Mouse (Mus musculus) forebrain, embryonic 15.5 days (tissue): ENCODE measurements at regions not wholly inside any gene's neighbourhood (a gene's known extent, or its start where the extent isn't known, plus 50 kb on each side); places are given as distances from the start of the nearest gene placed in this dataset.

Source experiments
- ATAC-seq: fragments of 200-750 bp; cut with Nextera tagmentation; replicated peaks from 2 replicates; pipeline ENCODE4 v1.8.0; 2017; ENCODE audit warnings: mild to moderate bottlenecking, moderate TSS enrichment, moderate library complexity
- H3K27ac ChIP-seq: fragments of 300-500 bp; sonication (generic); replicated peaks from 2 replicates; pipeline ENCODE4 v1.5.1; 2015; ENCODE audit warnings: mild to moderate bottlenecking, inconsistent platforms
- H3K27me3 ChIP-seq: fragments of 300-500 bp; sonication (generic); 2 replicates; pipeline ENCODE4 v1.6.1; 2015; ENCODE audit warnings: inconsistent platforms
- H3K36me3 ChIP-seq: fragments of 300-500 bp; sonication (generic); 2 replicates; pipeline ENCODE4 v1.6.1; 2015; ENCODE audit warnings: mild to moderate bottlenecking, inconsistent platforms
- H3K4me1 ChIP-seq: fragments of 300-500 bp; sonication (generic); 2 replicates; pipeline ENCODE4 v1.6.1; 2015; ENCODE audit warnings: inconsistent platforms
- H3K4me2 ChIP-seq: fragments of 300-500 bp; sonication (generic); replicated peaks from 2 replicates; pipeline ENCODE4 v1.6.1; 2015; ENCODE audit warnings: mild to moderate bottlenecking, inconsistent platforms
- H3K4me3 ChIP-seq: fragments of 300-500 bp; sonication (generic); 2 replicates; pipeline ENCODE4 v1.5.1; 2015; ENCODE audit warnings: mild to moderate bottlenecking, inconsistent platforms
- H3K9ac ChIP-seq: fragments of 300-500 bp; sonication (generic); replicated peaks from 2 replicates; pipeline ENCODE4 v1.6.1; 2015; ENCODE audit warnings: mild to moderate bottlenecking, inconsistent platforms
- H3K9me3 ChIP-seq: fragments of 300-500 bp; sonication (generic); 2 replicates; pipeline ENCODE4 v1.6.1; 2016; ENCODE audit warnings: inconsistent platforms
- WGBS: fragments of 180-500 bp; shearing (Covaris S2); methylation state at CpG from one replicate; pipeline ENCODE4 v1.1.7; 2015; ENCODE audit warnings: mixed read lengths; 5-methylcytosine and 5-hydroxymethylcytosine counted together

DNA sequence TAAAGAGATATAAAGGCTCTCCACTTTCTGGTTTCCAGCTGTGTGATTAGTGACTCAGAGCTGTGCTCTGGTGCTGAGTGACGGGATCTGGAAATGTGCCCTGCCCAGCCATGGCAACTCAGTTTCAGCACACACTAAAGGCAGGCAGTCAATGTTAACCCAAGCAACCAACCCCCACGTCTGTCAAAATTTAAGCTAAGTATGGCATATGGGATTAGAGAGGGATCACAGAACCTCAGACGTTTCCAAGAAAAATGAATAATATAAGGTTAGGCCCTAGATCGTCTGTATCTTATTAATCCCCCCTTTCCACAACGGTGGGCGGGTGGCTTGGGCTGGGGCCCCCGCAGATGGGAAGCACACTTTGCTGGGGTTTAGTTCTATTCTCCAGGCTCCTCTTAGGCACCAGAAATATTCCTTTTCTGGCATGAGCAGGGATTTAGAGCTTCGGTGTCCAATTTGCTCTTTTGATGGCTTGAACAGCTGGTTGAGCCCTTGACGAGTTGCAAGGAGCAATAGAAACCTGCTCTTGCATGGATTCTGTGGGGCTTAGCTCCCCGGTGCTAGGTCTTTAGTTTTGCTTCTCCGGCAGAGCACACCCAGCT lies 311.2 kb downstream of the Pten start:
- no peaks in the 10 kb centered on the region for H3K27me3 ChIP-seq
- 73% methylated on average over 11 of the region's 11 CpGs for WGBS
- H3K27ac ChIP-seq: no peak overlapping the region
- H3K9me3 ChIP-seq: no peaks in the 10 kb centered on the region
- H3K4me3 ChIP-seq: no peak overlapping the region
- ATAC-seq: no peak
- peaks cover 2% of the 10 kb centered on the region; the same call in 1 of the 2 replicates for H3K4me1 ChIP-seq
- no peak overlapping the region for H3K4me2 ChIP-seq
- no peaks in the 10 kb centered on the region for H3K36me3 ChIP-seq
- no peak overlapping the region for H3K9ac ChIP-seq

DNA sequence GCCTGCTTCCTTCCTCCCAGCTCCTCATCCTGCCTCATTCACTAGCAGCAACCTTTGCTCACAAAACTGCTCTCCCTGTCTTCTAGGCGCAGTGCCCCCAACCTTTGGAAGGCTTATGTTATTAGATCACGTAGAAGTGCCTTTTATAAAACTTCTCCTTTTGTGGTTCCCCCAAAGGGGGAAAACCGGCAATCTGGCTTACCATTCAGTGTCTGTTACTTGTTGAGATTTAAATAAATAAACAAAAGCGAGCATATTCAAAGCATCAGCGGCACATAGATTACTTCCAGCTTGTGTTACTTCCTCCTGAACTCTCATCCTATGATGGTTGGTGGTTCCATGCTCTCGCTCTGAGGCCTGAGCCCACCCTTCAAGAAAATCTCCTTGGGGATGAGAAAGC lies 312.5 kb downstream of the Pten start:
- no peak for ATAC-seq
- H3K9ac ChIP-seq: no peak overlapping the region
- H3K27ac ChIP-seq: no peak overlapping the region
- H3K36me3 ChIP-seq: no peaks in the 10 kb centered on the region
- H3K9me3 ChIP-seq: no peaks in the 10 kb centered on the region
- H3K4me2 ChIP-seq: no peak overlapping the region
- 68% methylated on average over 6 of the region's 6 CpGs for WGBS
- H3K4me3 ChIP-seq: no peak overlapping the region
- peaks cover 2% of the 10 kb centered on the region; the same call in 1 of the 2 replicates for H3K4me1 ChIP-seq
- H3K27me3 ChIP-seq: no peaks in the 10 kb centered on the region

DNA sequence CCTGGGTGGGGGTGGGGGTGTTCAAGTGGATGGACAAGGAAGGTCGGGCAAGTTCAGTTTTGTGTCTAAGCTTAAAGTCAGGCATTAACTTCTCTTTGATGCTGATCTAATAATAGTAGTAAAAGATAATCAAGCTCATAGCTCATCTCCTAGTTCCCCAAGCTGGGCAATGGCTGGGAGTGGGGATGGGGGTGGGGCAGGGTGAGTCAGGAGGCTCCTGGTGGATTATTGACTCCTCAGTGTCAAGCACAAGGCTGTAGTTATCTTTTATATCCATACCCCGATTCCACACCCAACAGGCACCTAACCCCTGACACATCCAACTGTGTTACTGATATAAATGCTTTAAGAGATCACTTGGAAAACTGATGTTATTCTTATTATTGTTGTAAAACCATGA lies 315.0 kb downstream of the Pten start:
- H3K9me3 ChIP-seq: no peaks in the 10 kb centered on the region
- no peak overlapping the region for H3K4me2 ChIP-seq
- H3K27me3 ChIP-seq: no peaks in the 10 kb centered on the region
- no peak overlapping the region for H3K27ac ChIP-seq
- ATAC-seq: no peak
- no peak overlapping the region for H3K9ac ChIP-seq
- no peak overlapping the region for H3K4me3 ChIP-seq
- WGBS: 93% methylated on average over 2 of the region's 2 CpGs
- no peaks in the 10 kb centered on the region for H3K4me1 ChIP-seq
- H3K36me3 ChIP-seq: no peaks in the 10 kb centered on the region

DNA sequence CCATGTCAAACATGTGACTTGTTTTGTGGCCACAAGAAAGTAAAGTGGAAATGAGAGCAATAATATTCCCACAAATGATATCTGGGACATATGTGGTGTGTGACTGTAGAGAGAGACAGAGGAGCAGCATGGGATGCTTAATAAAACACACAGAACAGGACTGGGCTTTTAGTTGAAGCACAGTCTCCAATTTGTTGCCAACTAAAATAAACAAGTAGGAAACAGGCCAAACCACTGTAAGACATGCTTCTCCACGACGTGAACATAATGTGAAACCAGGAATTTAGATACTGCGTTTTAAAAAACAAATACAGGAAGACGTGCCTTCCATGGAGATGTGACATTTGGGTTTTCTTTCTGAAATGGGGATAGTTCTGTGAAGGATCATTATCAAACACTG lies 317.2 kb downstream of the Rnls start:
- Histone ChIP-seq H3K36me3 (no peaks in the 10 kb centered on the region), H3K9ac (no peak overlapping the region), H3K9me3 (no peaks in the 10 kb centered on the region), H3K27me3 (no peaks in the 10 kb centered on the region), H3K4me3 (no peak overlapping the region), H3K27ac (no peak overlapping the region), H3K4me2 (no peak overlapping the region), H3K4me1 (no peaks in the 10 kb centered on the region)
- 74% methylated on average over 4 of the region's 4 CpGs for WGBS
- ATAC-seq: no peak

DNA sequence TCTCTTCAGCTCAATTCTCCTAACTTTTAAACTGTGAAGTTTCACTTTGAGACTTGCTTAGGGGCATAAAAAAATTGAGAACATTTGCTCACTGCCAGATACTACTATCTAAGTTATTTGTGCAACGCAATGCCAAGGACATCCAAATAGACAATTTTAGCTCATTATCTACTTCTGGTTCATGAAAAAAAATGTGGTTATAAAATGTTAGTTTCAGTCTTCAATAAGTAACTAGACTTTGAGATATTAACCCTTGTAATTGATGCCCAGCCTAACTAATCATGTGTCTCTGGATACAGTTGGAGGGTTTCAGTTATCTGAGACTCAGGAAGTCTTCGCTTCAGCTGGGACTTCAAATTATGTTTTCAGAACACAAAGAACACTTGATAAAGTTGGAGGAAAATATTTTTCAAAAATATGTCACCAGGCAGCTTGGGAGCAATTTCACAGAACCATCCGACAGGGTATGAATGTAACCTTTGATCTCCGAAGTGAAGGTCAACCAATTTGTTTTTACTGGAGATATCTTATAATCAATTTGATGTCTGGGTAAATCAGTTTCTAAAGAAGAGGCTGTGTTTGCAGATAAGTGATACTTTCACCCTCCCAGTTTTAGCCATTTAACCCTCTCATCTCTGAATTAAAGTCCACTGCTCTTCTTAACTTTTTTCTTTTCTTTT lies 313.3 kb downstream of the Rnls start:
- no peaks in the 10 kb centered on the region for H3K9me3 ChIP-seq
- H3K4me3 ChIP-seq: no peak overlapping the region
- no peak overlapping the region for H3K27ac ChIP-seq
- 95% methylated on average over 4 of the region's 4 CpGs for WGBS
- H3K4me1 ChIP-seq: no peaks in the 10 kb centered on the region
- H3K27me3 ChIP-seq: no peaks in the 10 kb centered on the region
- no peak for ATAC-seq
- H3K4me2 ChIP-seq: no peak overlapping the region
- H3K9ac ChIP-seq: no peak overlapping the region
- H3K36me3 ChIP-seq: no peaks in the 10 kb centered on the region

DNA sequence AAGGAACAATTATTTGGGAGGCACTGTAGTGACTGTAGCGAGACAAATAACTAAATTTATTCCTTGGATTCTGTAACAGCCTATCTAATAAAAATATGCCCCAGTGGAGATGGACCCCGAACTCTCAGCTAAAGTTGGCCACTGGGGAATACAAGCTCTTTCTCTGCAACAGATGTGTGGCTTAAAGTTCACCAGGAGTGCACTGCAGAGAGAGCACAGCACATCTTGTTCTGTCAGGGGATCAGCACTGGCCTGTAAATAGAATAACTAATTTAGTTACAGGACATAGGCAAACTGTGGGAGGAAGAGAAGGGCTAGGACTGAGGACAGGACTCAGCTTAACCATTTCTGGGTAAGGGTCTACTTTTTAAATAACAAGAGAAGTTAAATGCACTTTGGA lies 312.1 kb downstream of the Rnls start:
- Histone ChIP-seq H3K36me3 (no peaks in the 10 kb centered on the region), H3K4me3 (no peak overlapping the region), H3K27me3 (no peaks in the 10 kb centered on the region), H3K4me2 (no peak overlapping the region), H3K9me3 (no peaks in the 10 kb centered on the region), H3K27ac (no peak overlapping the region), H3K9ac (no peak overlapping the region), H3K4me1 (no peaks in the 10 kb centered on the region)
- no peak for ATAC-seq
- WGBS: 85% methylated on average over 2 of the region's 2 CpGs

DNA sequence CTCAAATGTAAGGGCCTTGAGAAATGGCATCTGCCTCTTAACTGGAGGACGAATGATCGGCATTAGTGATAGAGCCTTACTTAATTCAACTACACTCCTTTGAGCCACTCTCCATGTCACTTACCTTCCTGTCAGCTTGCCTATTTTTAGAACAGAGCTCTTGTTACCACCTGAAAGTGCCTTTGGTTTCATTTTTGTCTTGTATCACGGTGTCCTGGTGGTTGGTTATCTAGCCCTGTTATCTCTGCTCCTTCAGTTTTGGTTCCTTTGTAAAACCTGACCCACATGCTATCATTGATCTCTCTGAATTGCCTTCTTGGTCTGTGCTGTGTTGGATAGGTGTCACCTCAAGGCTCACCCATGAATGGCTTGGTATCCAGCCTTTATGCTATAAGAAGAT lies 310.6 kb downstream of the Rnls start:
- no peaks in the 10 kb centered on the region for H3K36me3 ChIP-seq
- H3K4me1 ChIP-seq: no peaks in the 10 kb centered on the region
- no peak overlapping the region for H3K9ac ChIP-seq
- 91% methylated on average over 3 of the region's 3 CpGs for WGBS
- no peak overlapping the region for H3K27ac ChIP-seq
- no peaks in the 10 kb centered on the region for H3K9me3 ChIP-seq
- no peaks in the 10 kb centered on the region for H3K27me3 ChIP-seq
- no peak overlapping the region for H3K4me3 ChIP-seq
- ATAC-seq: no peak
- no peak overlapping the region for H3K4me2 ChIP-seq

DNA sequence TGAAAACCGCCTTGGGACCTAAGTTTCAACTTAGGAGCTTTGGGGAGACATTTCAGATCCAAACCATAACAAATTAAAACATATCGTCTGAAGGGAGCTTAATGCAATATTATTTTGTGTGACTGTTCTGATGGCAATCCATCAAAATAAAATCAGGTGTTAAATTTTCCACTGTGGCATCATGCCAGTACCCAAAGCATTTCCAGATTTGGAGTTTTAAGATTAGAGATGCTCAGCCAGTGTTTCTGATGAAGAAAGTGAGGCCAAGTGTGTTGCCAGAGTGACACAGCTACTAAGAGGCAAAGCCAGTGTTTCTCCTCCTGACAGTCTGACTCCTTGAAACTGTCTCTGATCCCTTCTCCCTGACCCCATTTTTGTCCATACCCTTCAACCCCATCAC lies 308.7 kb downstream of the Rnls start:
- Histone ChIP-seq H3K9me3 (no peaks in the 10 kb centered on the region), H3K27ac (no peak overlapping the region), H3K4me1 (no peaks in the 10 kb centered on the region), H3K4me3 (no peak overlapping the region), H3K36me3 (no peaks in the 10 kb centered on the region), H3K27me3 (no peaks in the 10 kb centered on the region), H3K4me2 (no peak overlapping the region), H3K9ac (no peak overlapping the region)
- no peak for ATAC-seq
- 82% methylated on average over 2 of the region's 2 CpGs for WGBS

DNA sequence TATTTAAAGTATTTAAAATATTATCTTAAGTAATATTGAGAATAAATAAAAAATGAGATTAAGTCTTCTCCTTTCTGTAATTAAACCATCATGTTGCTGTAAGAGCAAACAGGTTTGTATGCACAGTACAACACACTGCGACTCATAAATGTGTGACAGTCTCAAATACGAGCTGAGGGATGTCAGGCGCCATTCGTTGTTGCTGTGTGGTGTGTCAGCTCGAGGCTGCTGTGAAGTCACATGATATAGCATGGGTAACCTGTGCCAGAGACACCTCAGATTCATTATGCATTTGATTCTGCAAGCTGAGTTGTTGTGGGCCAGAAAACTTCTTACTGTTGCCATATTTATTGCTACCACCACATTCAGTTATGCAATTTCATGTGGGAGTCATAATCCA lies 307.4 kb downstream of the Rnls start:
- ATAC-seq: no peak
- no peaks in the 10 kb centered on the region for H3K4me1 ChIP-seq
- H3K27me3 ChIP-seq: no peaks in the 10 kb centered on the region
- H3K27ac ChIP-seq: no peak overlapping the region
- H3K4me3 ChIP-seq: no peak overlapping the region
- no peak overlapping the region for H3K4me2 ChIP-seq
- WGBS: 74% methylated on average over 5 of the region's 5 CpGs
- no peak overlapping the region for H3K9ac ChIP-seq
- H3K9me3 ChIP-seq: no peaks in the 10 kb centered on the region
- no peaks in the 10 kb centered on the region for H3K36me3 ChIP-seq
